Mouse (Mus musculus) ES-Bruce4 (cell line): ENCODE data around the gene Tfrc.

Experiments
- CTCF ChIP-seq: IDR thresholded peaks from one replicate; pipeline ENCODE4 v1.8.1; 2011; ENCODE audit warnings: low read depth, low read length
- POLR2A ChIP-seq: IDR thresholded peaks from one replicate; pipeline ENCODE4 v1.8.1; 2011; ENCODE audit warnings: low read length; ENCODE audit not compliant: insufficient read depth

DNA sequence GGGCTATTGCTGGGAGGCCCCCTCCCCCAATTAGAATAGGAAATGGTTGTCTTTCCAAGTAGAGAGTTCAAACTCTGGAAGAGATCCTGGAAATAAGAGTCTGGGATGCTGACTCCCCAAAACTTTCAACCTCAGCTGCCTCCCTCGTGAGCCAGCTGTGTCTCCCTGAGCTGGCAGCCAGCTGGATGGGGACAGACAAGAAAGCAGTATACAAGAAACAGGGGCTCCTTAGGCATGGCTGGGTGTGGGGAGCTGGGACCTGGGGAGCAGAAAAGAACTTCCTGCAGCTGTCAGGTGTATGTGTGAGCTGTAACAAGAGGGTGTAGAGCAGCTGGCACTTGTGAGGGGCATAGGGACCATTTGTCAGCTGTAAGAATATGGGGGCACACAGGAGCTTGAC lies 51.4 kb downstream of the Tfrc start:
- TF ChIP-seq POLR2A (no peak), CTCF (no peak)
